ENCODE assay signal across 13 mouse cellular contexts in the genomic region with DNA sequence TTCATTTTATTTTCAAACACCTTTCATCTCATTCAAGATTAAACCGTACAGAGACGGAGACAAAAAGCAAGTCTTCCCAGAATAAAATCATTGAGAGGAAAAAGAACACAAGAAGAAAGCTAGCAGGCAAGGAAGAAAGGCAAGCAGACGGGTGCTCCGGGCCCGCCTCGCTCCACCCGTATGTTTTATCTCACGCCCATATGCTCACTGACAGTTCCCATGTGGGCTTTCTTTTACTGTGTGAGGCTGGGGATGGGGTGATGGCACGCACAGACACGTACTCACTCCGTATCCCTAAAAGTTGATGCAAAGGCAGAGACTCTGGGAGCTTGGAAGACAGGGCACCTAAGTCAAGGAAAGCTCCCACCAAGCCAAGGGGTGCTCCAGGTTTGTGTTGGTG.
DNase-seq lines count a peak whose midpoint lies in the region; ATAC-seq and TF ChIP-seq lines count a peak whose summit lies in the region.
"Had no signal": no experiment of that assay in that cellular context is flagged by ENCODE, and none has a peak within 500 bp of the region (broad histone marks: within the 10 kb centered on the region; RNA-seq: fewer than 3 reads in every experiment).

No protein-coding gene starts in this region.

- WGBS in hindbrain, embryonic 11.5 days: 82% methylated on average over 11 of the region's 11 CpGs
- 64% methylated on average over 11 of the region's 11 CpGs for WGBS in hindbrain, embryonic 16.5 days
- WGBS in forebrain, postnatal 0 days: 40% methylated on average over 11 of the region's 11 CpGs
- WGBS in neural tube, embryonic 15.5 days: 38% methylated on average over 11 of the region's 11 CpGs

- 0 out of 2 replicates have a peak, but pooled peaks have one; percentile 29 for ATAC-seq in hindbrain, embryonic 11.5 days (ENCODE audit: low FRiP score)
- no peak for ATAC-seq in hindbrain, embryonic 16.5 days
- peak; percentile 89 for ATAC-seq in forebrain, postnatal 0 days
- ATAC-seq in neural tube, embryonic 15.5 days (ENCODE audit: low FRiP score): no peak
- no peak for ATAC-seq in inflammation-experienced regulatory T-cells, adult 6 months

- DNase-seq in hindbrain, embryonic 11.5 days (ENCODE audit: low spot score): no peak
- peak; percentile 74 for DNase-seq in forebrain, postnatal 0 days
- peak; percentile 68 to 87 for DNase-seq in layer of hippocampus, adult 18-20 months (ENCODE audit: low spot score in 2 of 2)
- DNase-seq in adrenal gland, adult 2 months: no peak
- DNase-seq in gastrocnemius, adult 18-20 months (ENCODE audit: low spot score): no peak
- DNase-seq: kidney, adult 9 months; liver; thymus, postnatal 14 days had no signal

- H3K4me2 ChIP-seq in hindbrain, embryonic 11.5 days (replicated peaks; ENCODE audit: low read depth, low read length): no peak overlapping the region
- no peak overlapping the region for H3K4me2 ChIP-seq in hindbrain, embryonic 16.5 days (ENCODE audit: low read length)
- 0 out of 2 replicates have a peak overlapping the region, but pooled peaks have one; percentile 2 for H3K4me2 ChIP-seq in forebrain, postnatal 0 days (ENCODE audit: low read depth)
- no peak overlapping the region for H3K4me2 ChIP-seq in neural tube, embryonic 15.5 days
- H3K4me2 ChIP-seq: neural tube, embryonic 12.5 days had no signal

- no peaks in the 10 kb centered on the region for H3K36me3 ChIP-seq in hindbrain, embryonic 11.5 days (ENCODE audit: control insufficient read depth, insufficient read depth, low read length)
- H3K36me3 ChIP-seq in hindbrain, embryonic 16.5 days (ENCODE audit: control insufficient read depth, insufficient read depth, low read length): no peaks in the 10 kb centered on the region
- H3K36me3 ChIP-seq in forebrain, postnatal 0 days (ENCODE audit: insufficient read depth): no peaks in the 10 kb centered on the region
- no peaks in the 10 kb centered on the region for H3K36me3 ChIP-seq in neural tube, embryonic 15.5 days
- H3K36me3 ChIP-seq: neural tube, embryonic 12.5 days had no signal

- no peak overlapping the region for H3K4me3 ChIP-seq in hindbrain, embryonic 11.5 days (ENCODE audit: low read depth, low read length)
- H3K4me3 ChIP-seq in hindbrain, embryonic 16.5 days (ENCODE audit: low read length): no peak overlapping the region
- H3K4me3 ChIP-seq in forebrain, postnatal 0 days (ENCODE audit: low read depth, low read length): no peak overlapping the region
- H3K4me3 ChIP-seq in neural tube, embryonic 15.5 days (replicated peaks): no peak overlapping the region
- H3K4me3 ChIP-seq: neural tube, embryonic 12.5 days had no signal

- H3K4me1 ChIP-seq in hindbrain, embryonic 11.5 days (replicated peaks; ENCODE audit: control insufficient read depth, insufficient read depth, low read length): no peaks in the 10 kb centered on the region
- peaks cover 17% of the 10 kb centered on the region for H3K4me1 ChIP-seq in hindbrain, embryonic 16.5 days (ENCODE audit: control insufficient read depth, insufficient read depth, low read depth, low read length)
- H3K4me1 ChIP-seq in forebrain, postnatal 0 days (ENCODE audit: insufficient read depth): peaks cover 13% of the 10 kb centered on the region
- peaks cover 48% of the 10 kb centered on the region for H3K4me1 ChIP-seq in neural tube, embryonic 15.5 days

- H3K27ac ChIP-seq in hindbrain, embryonic 11.5 days (ENCODE audit: low read depth, low read length): no peak overlapping the region
- H3K27ac ChIP-seq in hindbrain, embryonic 16.5 days (ENCODE audit: low read depth, low read length): no peak overlapping the region
- H3K27ac ChIP-seq in forebrain, postnatal 0 days (ENCODE audit: low read depth, low read length): peak overlapping the region; percentile 60
- peak overlapping the region; percentile 64 for H3K27ac ChIP-seq in neural tube, embryonic 15.5 days (replicated peaks)
- H3K27ac ChIP-seq: macrophage; neural tube, embryonic 12.5 days had no signal

- H3K9ac ChIP-seq in hindbrain, embryonic 11.5 days (ENCODE audit: low read depth, low read length): no peak overlapping the region
- no peak overlapping the region for H3K9ac ChIP-seq in hindbrain, embryonic 16.5 days (ENCODE audit: low read depth, low read length)
- no peak overlapping the region; the same call in 1 of the 2 replicates for H3K9ac ChIP-seq in forebrain, postnatal 0 days
- H3K9ac ChIP-seq in neural tube, embryonic 15.5 days (replicated peaks): no peak overlapping the region
- H3K9ac ChIP-seq: neural tube, embryonic 12.5 days had no signal

- no peaks in the 10 kb centered on the region for H3K9me3 ChIP-seq in hindbrain, embryonic 11.5 days (ENCODE audit: control insufficient read depth, low read length)
- no peaks in the 10 kb centered on the region for H3K9me3 ChIP-seq in hindbrain, embryonic 16.5 days (ENCODE audit: control insufficient read depth, low read length)
- H3K9me3 ChIP-seq in forebrain, postnatal 0 days (ENCODE audit: low read length): no peaks in the 10 kb centered on the region
- no peaks in the 10 kb centered on the region for H3K9me3 ChIP-seq in neural tube, embryonic 15.5 days (replicated peaks)
- H3K9me3 ChIP-seq: neural tube, embryonic 12.5 days had no signal

- no peak for TF ChIP-seq CTCF in forebrain, postnatal 0 days (IDR thresholded peaks at IDR 0.05; ENCODE audit: low read depth)

- H3K27me3 ChIP-seq in hindbrain, embryonic 11.5 days (ENCODE audit: control insufficient read depth, insufficient read depth, low read length): no peaks in the 10 kb centered on the region
- H3K27me3 ChIP-seq in hindbrain, embryonic 16.5 days (replicated peaks; ENCODE audit: control insufficient read depth, insufficient read depth, low read length): no peaks in the 10 kb centered on the region
- H3K27me3 ChIP-seq in forebrain, postnatal 0 days (ENCODE audit: insufficient read depth, low read length): no peaks in the 10 kb centered on the region
- no peaks in the 10 kb centered on the region for H3K27me3 ChIP-seq in neural tube, embryonic 15.5 days (replicated peaks)
- H3K27me3 ChIP-seq: neural tube, embryonic 12.5 days had no signal

Comparison
In these comparisons a context has a peak if more than half of its experiments do, and no peak if none do; other contexts are left out.
1. ATAC-seq: peak in hindbrain, embryonic 11.5 days (single experiment) and forebrain, postnatal 0 days (single experiment); none in hindbrain, embryonic 16.5 days (single experiment), neural tube, embryonic 15.5 days (single experiment) and inflammation-experienced regulatory T-cells, adult 6 months (single experiment).
2. DNase-seq: peak in forebrain, postnatal 0 days (single experiment) and layer of hippocampus, adult 18-20 months (2 of 2); none in hindbrain, embryonic 11.5 days (single experiment), adrenal gland, adult 2 months (single experiment) and gastrocnemius, adult 18-20 months (single experiment).
3. H3K27ac ChIP-seq: peak in forebrain, postnatal 0 days (single experiment) and neural tube, embryonic 15.5 days (single experiment); none in hindbrain, embryonic 11.5 days (single experiment) and hindbrain, embryonic 16.5 days (single experiment).